Mouse (Mus musculus) liver, adult 2 months (tissue): ENCODE results near the gene Fosl1. TPM values are rescaled to one million over a fixed set of nuclear protein-coding genes. Genes with fewer than 3 reads are reported as not detected.

Source experiments
- DNase-seq: peaks from one replicate; pipeline ENCODE4 v3.0.0-alpha.2; 2011; ENCODE audit warnings: low read depth, low spot score; ENCODE audit errors: extremely low read depth
- H3K27ac ChIP-seq: fragments of 200-500 bp; replicated peaks from 2 replicates; pipeline ENCODE4 v1.5.1; 2012; ENCODE audit warnings: low read depth, mild to moderate bottlenecking, control low read depth, inconsistent platforms, low read length; ENCODE audit not compliant: insufficient read depth
- H3K27me3 ChIP-seq: fragments of 200-500 bp; 2 replicates; pipeline ENCODE4 v1.6.1; 2012; ENCODE audit warnings: mild to moderate bottlenecking, moderate library complexity, low read length, inconsistent platforms; ENCODE audit not compliant: control insufficient read depth, insufficient read depth
- H3K36me3 ChIP-seq: fragments of 200-500 bp; 2 replicates; pipeline ENCODE4 v1.6.1; 2012; ENCODE audit warnings: low read length, inconsistent platforms; ENCODE audit not compliant: control insufficient read depth, insufficient read depth
- H3K4me1 ChIP-seq: fragments of 200-500 bp; 2 replicates; pipeline ENCODE4 v1.6.1; 2011; ENCODE audit warnings: low read length; ENCODE audit not compliant: control insufficient read depth, insufficient read depth
- H3K4me3 ChIP-seq: fragments of 200-500 bp; 2 replicates; pipeline ENCODE4 v1.5.1; 2011; ENCODE audit warnings: low read depth, mild to moderate bottlenecking, control low read depth, low read length, moderate library complexity; ENCODE audit not compliant: insufficient read depth
- H3K79me2 ChIP-seq: fragments of 200-500 bp; 2 replicates; pipeline ENCODE4 v1.6.1; 2012; ENCODE audit warnings: inconsistent platforms, mild to moderate bottlenecking, low read length, moderate library complexity; ENCODE audit not compliant: control insufficient read depth, insufficient read depth
- H3K9ac ChIP-seq: fragments of 200-500 bp; 2 replicates; pipeline ENCODE4 v1.6.1; 2012; ENCODE audit warnings: low read depth, mild to moderate bottlenecking, control low read depth, inconsistent platforms, low read length
- CTCF ChIP-seq: fragments of 200-500 bp; IDR thresholded peaks from 2 replicates; pipeline ENCODE4 v1.5.1; 2011; ENCODE audit warnings: low read depth, low read length, control low read depth
- POLR2A ChIP-seq: fragments of 200-500 bp; IDR thresholded peaks from 2 replicates; pipeline ENCODE4 v1.6.1; 2011; ENCODE audit warnings: low read length, control low read depth; ENCODE audit not compliant: insufficient read depth; ENCODE audit errors: extremely low read depth
- WGBS: fragments of 180-500 bp; shearing (Covaris S2); methylation state at CpG from one replicate; pipeline ENCODE4 v1.1.7; 2018; 5-methylcytosine and 5-hydroxymethylcytosine counted together
- polyA plus RNA-seq: library from polyadenylated mRNA; depleted of rRNA; stranded (reverse); fragments of >200 nt; gene quantifications from 2 replicates; pipeline ENCODE4 v1.2.3, GENCODE M21; 2012
- total RNA-seq: library from RNA; depleted of rRNA; stranded (reverse); fragments of >200 nt; gene quantifications from 2 replicates; pipeline ENCODE4 v1.2.3, GENCODE M21; 2014

Fosl1 gene
- total and polyA plus RNA-seq, 2 experiments = not detected

DNA sequence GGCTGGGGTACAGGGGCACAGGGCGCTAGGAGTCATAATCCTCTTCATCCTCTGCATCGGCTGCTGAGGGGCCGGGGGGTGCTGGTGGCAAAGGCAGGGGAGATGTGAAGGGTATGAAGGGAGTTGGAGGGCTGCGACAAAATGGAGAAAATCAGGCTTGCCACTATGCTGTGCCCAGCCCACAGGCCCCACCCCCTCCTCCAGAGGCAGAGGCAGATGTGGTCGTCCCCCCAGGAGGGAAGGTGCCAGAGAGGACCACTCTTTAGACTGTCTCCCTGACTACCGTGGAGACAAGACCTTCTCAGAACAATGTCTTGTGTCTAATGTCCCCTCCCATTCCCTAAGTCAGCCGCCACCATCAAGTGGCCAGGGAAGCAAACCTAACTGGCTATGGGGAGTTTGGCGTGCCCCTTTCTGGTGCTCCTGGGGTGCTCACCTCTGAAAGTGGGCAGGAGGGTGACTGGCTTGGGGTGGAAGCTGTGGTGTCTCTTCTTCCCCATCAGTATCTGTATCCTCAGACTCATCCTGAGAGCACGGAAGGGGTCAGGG lies 24.4 kb upstream of the Fosl1 start:
- H3K27ac ChIP-seq = no peak overlapping the region
- peaks cover 13% of the 10 kb centered on the region for H3K36me3 ChIP-seq
- no peak overlapping the region for H3K9ac ChIP-seq
- DNase-seq = no peak
- WGBS = 88% methylated on average over 9 of the region's 9 CpGs
- TF ChIP-seq CTCF = no peak
- TF ChIP-seq POLR2A = no peak
- H3K4me3 ChIP-seq = no peak overlapping the region
- H3K27me3 ChIP-seq = no peaks in the 10 kb centered on the region
- peaks cover 14% of the 10 kb centered on the region; the same call in 1 of the 2 replicates for H3K79me2 ChIP-seq
- peaks cover 14% of the 10 kb centered on the region for H3K4me1 ChIP-seq

DNA sequence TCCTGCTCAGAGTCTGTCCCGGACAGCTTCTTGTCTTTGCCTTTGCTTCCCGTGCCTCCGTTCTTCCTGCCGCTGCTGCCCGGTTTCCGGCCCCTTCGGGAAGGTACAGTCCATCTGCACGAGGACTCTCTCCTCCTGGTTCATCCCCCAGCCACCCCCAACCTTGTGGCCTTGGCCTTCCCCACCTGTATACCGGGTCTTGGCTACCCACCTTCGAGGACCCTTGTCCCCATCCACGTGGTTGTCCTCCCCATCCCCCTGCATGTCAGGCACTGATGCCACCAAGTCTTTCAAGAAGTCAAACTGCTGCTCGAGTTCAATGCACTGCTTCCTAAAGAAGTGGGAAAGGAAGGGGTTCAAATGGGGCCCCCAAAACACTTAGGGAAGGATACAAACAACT lies 23.8 kb upstream of the Fosl1 start:
- no peaks in the 10 kb centered on the region for H3K27me3 ChIP-seq
- peak overlapping the region; percentile 87 for H3K4me3 ChIP-seq
- peaks cover 7% of the 10 kb centered on the region for H3K36me3 ChIP-seq
- H3K27ac ChIP-seq = no peak overlapping the region; the same call in 1 of the 2 replicates
- H3K4me1 ChIP-seq = peaks cover 14% of the 10 kb centered on the region
- peak overlapping the region; percentile 86 for H3K9ac ChIP-seq
- WGBS = 56% methylated on average over 12 of the region's 12 CpGs
- DNase-seq = no peak
- H3K79me2 ChIP-seq = peaks cover 14% of the 10 kb centered on the region; the same call in 1 of the 2 replicates
- 0 out of 2 replicates have a peak, but pooled peaks have one; percentile 9 for TF ChIP-seq POLR2A
- no peak for TF ChIP-seq CTCF

DNA sequence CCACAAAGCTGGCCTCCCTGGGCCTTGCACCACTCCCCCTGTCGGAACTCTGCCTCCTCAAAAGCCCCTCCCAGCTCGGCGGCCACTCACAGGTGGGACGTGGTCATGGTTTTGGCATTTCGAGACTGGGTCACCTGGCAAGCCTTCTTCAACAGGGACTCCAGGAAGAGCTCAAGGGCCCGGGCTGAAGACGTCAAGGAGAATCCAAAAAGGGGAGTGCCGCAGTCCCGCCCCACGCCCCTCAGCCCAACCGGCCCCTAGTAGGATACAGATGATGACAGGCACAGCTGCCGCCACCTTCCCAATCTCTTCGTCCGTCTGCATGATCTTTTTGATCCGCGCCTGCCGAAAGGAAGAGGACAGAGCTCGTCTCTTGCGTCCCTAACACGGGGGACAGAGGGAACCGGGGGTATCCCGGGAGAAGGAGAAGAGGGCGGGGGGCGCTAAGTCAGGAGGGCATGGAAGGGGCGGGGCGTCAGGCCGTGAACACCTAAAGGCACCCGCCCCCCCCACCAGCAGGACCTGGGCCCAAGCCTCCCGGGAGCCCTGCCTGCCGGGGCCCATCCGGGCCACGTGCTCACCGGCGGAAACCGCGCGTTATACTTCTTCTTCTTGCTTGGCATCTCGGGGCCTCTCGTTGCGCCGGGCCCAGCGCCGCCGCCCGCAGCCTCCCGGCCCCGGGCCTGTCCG lies 23.1 kb upstream of the Fosl1 start:
- TF ChIP-seq POLR2A (no peak), CTCF (no peak)
- H3K79me2 ChIP-seq = peaks cover 14% of the 10 kb centered on the region; the same call in 1 of the 2 replicates
- peaks cover 14% of the 10 kb centered on the region for H3K4me1 ChIP-seq
- peak overlapping the region; percentile 79 for H3K27ac ChIP-seq
- DNase-seq = peak; percentile 53
- no peaks in the 10 kb centered on the region for H3K27me3 ChIP-seq
- WGBS = 1% methylated on average over 39 of the region's 48 CpGs
- peak overlapping the region; percentile 86 for H3K9ac ChIP-seq
- peaks cover 7% of the 10 kb centered on the region for H3K36me3 ChIP-seq
- H3K4me3 ChIP-seq = peak overlapping the region; percentile 87

DNA sequence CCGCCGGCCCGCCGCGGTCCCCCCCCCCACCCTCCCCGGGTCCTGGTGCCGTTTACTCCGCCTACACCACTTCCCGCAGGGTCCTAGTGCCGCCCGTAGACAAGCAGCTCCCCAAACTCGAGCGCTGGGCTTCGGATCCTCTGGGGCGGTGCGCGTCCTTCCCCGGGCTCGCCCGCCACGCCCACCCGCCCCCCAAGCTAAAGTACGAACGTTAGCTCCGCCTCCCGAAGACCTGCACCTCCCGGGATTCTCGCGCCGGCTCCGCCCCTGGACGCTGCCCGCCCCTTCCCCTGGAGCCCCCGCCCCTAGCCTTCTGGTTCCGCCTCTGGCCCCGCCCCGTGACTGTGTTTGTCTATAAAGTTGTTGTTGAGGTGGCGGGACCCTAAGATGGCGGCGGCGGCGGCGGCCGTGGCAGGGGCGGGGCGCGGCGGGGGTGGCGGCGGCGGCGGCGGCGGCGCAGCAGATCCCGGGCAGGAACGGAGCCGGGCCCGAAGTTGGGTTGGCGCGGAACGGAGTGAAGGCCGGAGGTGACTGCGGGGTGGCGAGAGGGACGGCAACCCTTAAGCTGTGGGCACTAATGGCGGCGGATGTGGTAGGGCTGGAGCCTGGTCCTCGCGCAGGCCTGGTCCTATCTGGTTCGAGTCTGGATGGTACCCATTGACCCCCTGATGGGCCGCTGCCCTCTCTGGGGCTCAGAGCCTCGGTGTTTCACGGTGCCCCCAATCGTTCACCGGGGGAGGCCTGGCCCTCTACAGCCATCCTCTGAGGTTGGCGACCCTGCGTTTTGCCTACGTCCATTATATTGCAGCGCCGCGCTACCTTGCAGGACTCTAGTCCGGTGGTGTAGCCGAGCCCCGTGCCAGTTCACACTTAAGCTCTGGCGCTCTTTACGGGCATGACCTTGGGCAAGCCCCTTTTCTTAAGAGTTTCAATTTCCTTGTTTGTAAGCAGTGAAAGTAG lies 22.3 kb upstream of the Fosl1 start, which contains the start of the genes Drap1 and AI837181:
Drap1 (minus strand) TSS at position 198 of the 960 bp plus-strand sequence.
AI837181 (plus strand) TSS at position 363 of the 960 bp plus-strand sequence.
- H3K79me2 ChIP-seq = peaks cover 14% of the 10 kb centered on the region; the same call in 1 of the 2 replicates
- TF ChIP-seq POLR2A (peak; percentile 36; the same call in 1 of the 2 replicates), CTCF (no peak)
- H3K36me3 ChIP-seq = peaks cover under 1% of the 10 kb centered on the region
- peak within 1 kb of the TSS; percentile 99 for H3K9ac ChIP-seq
- no peaks in the 10 kb centered on the region for H3K27me3 ChIP-seq
- peak within 1 kb of the TSS; percentile 96 for H3K4me3 ChIP-seq
- peak; percentile 88 for DNase-seq
- under 1% methylated on average over 77 of the region's 87 CpGs for WGBS
- peak within 1 kb of the TSS; percentile 83 for H3K27ac ChIP-seq
- peaks cover 14% of the 10 kb centered on the region for H3K4me1 ChIP-seq

DNA sequence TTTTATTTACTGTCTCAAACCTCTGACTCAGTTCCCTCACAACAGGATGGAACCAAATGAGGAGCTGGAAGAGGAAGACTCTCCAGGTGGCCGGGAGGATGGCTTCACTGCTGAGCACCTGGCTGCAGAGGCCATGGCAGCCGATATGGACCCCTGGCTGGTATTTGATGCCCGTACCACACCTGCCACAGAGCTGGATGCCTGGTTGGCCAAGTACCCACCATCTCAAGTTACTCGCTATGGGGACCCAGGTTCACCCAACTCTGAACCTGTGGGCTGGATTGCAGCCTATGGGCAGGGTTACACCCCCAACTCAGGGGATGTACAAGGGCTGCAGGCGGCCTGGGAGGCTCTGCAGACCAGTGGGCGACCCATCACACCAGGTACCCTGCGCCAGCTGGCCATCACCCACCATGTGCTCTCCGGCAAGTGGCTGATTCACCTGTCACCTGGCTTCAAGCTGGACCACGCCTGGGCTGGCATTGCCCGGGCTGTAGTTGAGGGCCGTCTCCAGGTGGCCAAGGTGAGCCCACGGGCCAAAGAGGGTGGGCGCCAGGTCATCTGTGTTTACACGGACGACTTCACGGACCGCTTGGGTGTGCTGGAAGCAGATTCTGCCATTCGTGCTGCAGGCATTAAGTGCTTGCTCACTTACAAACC lies 21.3 kb upstream of the Fosl1 start:
- peaks cover 14% of the 10 kb centered on the region for H3K4me1 ChIP-seq
- H3K79me2 ChIP-seq = peaks cover 14% of the 10 kb centered on the region; the same call in 1 of the 2 replicates
- WGBS = 85% methylated on average over 18 of the region's 18 CpGs
- no peak for DNase-seq
- H3K27me3 ChIP-seq = no peaks in the 10 kb centered on the region
- peak overlapping the region; percentile 96 for H3K4me3 ChIP-seq
- H3K27ac ChIP-seq = peak overlapping the region; percentile 83; the same call in 1 of the 2 replicates
- TF ChIP-seq POLR2A (no peak), CTCF (no peak)
- peak overlapping the region; percentile 99 for H3K9ac ChIP-seq
- no peaks in the 10 kb centered on the region; the same call in 1 of the 2 replicates for H3K36me3 ChIP-seq
